Mouse (Mus musculus) G1E (cell line): Measurements from ENCODE around the gene Cdk5rap2.

Experiments
- CTCF ChIP-seq: IDR thresholded peaks from 2 replicates; pipeline ENCODE4 v1.5.1; 2012; ENCODE audit warnings: low read depth, low read length, inconsistent platforms, mixed read lengths
- GATA1 ChIP-seq: IDR thresholded peaks from 2 replicates; pipeline ENCODE4 v1.6.1; 2012; ENCODE audit warnings: borderline replicate concordance, low read length, inconsistent platforms, mixed read lengths
- GATA2 ChIP-seq: IDR thresholded peaks from 2 replicates; pipeline ENCODE4 v1.6.1; 2012; ENCODE audit warnings: low read depth, low read length, inconsistent platforms, borderline replicate concordance
- TAL1 ChIP-seq: conservative IDR thresholded peaks from 2 replicates; pipeline ENCODE4 v1.6.1; 2012; ENCODE audit warnings: low read depth, low read length, inconsistent platforms, mixed read lengths

- TF ChIP-seq CTCF (no peak), TAL1 (no peak), GATA1 (no peak), GATA2 (no peak)
Measured at GRCm38 (mm10) chr4:70221370-70221769, 188.9 kb downstream of the Cdk5rap2 start.
